28 mouse cellular contexts compared by ENCODE assay signal in genomic region chr13:94769155-94769470, GRCm38 (mm10). TPM values are rescaled to one million over a fixed set of nuclear protein-coding genes. Genes with fewer than 3 reads are reported as not detected.
DNase-seq lines count a peak whose midpoint lies in the region; ATAC-seq lines count a peak whose summit lies in the region.
"Had no signal": no experiment of that assay in that cellular context is flagged by ENCODE, and none has a peak within 500 bp of the region (broad histone marks: within the 10 kb centered on the region; RNA-seq: fewer than 3 reads in every experiment).

No protein-coding gene starts in this region.

- H3K4me2 ChIP-seq in heart, embryonic 16.5 days (ENCODE audit: low read depth, low read length): 0 out of 2 replicates have a peak overlapping the region, but pooled peaks have one; percentile 3
- H3K4me2 ChIP-seq in intestine, embryonic 14.5 days (ENCODE audit: low read length): no peak overlapping the region
- H3K4me2 ChIP-seq in stomach, embryonic 14.5 days (replicated peaks; ENCODE audit: low read depth, low read length): no peak overlapping the region
- no peak overlapping the region for H3K4me2 ChIP-seq in hindbrain, embryonic 11.5 days (replicated peaks; ENCODE audit: low read depth, low read length)
- H3K4me2 ChIP-seq: hindbrain, embryonic 14.5 days; limb, embryonic 13.5 days; liver, embryonic 15.5 days; neural tube, embryonic 13.5 days had no signal

- peak; percentile 73; the same call in 1 of the 2 replicates for ATAC-seq in heart, embryonic 16.5 days (replicated peaks; ENCODE audit: extremely low read depth, insufficient read depth, low FRiP score)
- peak; percentile 85 for ATAC-seq in intestine, embryonic 14.5 days (replicated peaks; ENCODE audit: low FRiP score, low TSS enrichment, low read depth)
- peak; percentile 49; the same call in 1 of the 2 replicates for ATAC-seq in stomach, embryonic 14.5 days (ENCODE audit: insufficient number of reproducible peaks, insufficient read depth, low FRiP score, low read depth)
- ATAC-seq in hindbrain, embryonic 11.5 days (ENCODE audit: low FRiP score): no peak
- ATAC-seq: CD4-positive, CD25-positive, alpha-beta regulatory T cell, adult 4 months; forebrain, embryonic 16.5 days; inflammation-experienced regulatory T-cells, adult 6 months; lung, postnatal 0 days; midbrain, embryonic 16.5 days had no signal

- peak overlapping the region; percentile 68 for H3K27ac ChIP-seq in heart, embryonic 10.5 days
- H3K27ac ChIP-seq in heart, embryonic 16.5 days (ENCODE audit: low read length): peak overlapping the region; percentile 56
- H3K27ac ChIP-seq in intestine, embryonic 14.5 days (ENCODE audit: low read depth): peak overlapping the region; percentile 51
- H3K27ac ChIP-seq in stomach, embryonic 14.5 days (ENCODE audit: low read length): no peak overlapping the region
- H3K27ac ChIP-seq in hindbrain, embryonic 11.5 days (ENCODE audit: low read depth, low read length): no peak overlapping the region
- H3K27ac ChIP-seq: forebrain, embryonic 10.5 days; hindbrain, embryonic 14.5 days; limb, embryonic 13.5 days; liver, embryonic 15.5 days; macrophage; midbrain, embryonic 10.5 days; neural tube, embryonic 13.5 days had no signal

- H3K9ac ChIP-seq in heart, embryonic 16.5 days (ENCODE audit: low read length): no peak overlapping the region
- H3K9ac ChIP-seq in intestine, embryonic 14.5 days (ENCODE audit: low read length): no peak overlapping the region
- no peak overlapping the region for H3K9ac ChIP-seq in stomach, embryonic 14.5 days (replicated peaks; ENCODE audit: low read depth, low read length)
- no peak overlapping the region for H3K9ac ChIP-seq in hindbrain, embryonic 11.5 days (ENCODE audit: low read depth, low read length)
- H3K9ac ChIP-seq: hindbrain, embryonic 14.5 days; limb, embryonic 13.5 days; liver, embryonic 15.5 days; neural tube, embryonic 13.5 days had no signal

- no peaks in the 10 kb centered on the region for H3K27me3 ChIP-seq in heart, embryonic 10.5 days (ENCODE audit: insufficient read depth, poor library complexity, severe bottlenecking)
- H3K27me3 ChIP-seq in heart, embryonic 16.5 days (ENCODE audit: control insufficient read depth, insufficient read depth, low read length): no peaks in the 10 kb centered on the region
- no peaks in the 10 kb centered on the region for H3K27me3 ChIP-seq in intestine, embryonic 14.5 days (replicated peaks; ENCODE audit: control insufficient read depth, insufficient read depth, low read length)
- H3K27me3 ChIP-seq in stomach, embryonic 14.5 days (ENCODE audit: control insufficient read depth, insufficient read depth, low read length): no peaks in the 10 kb centered on the region
- H3K27me3 ChIP-seq in hindbrain, embryonic 11.5 days (ENCODE audit: control insufficient read depth, insufficient read depth, low read length): no peaks in the 10 kb centered on the region
- H3K27me3 ChIP-seq: limb, embryonic 13.5 days; liver, embryonic 15.5 days; neural tube, embryonic 13.5 days had no signal

- intact Hi-C loops in heart, postnatal 36 days (cut with DNase I): no loop called here

- H3K9me3 ChIP-seq in heart, embryonic 10.5 days: no peaks in the 10 kb centered on the region
- H3K9me3 ChIP-seq in heart, embryonic 16.5 days (replicated peaks; ENCODE audit: control insufficient read depth, low read length): no peaks in the 10 kb centered on the region
- no peaks in the 10 kb centered on the region for H3K9me3 ChIP-seq in intestine, embryonic 14.5 days (ENCODE audit: control insufficient read depth, low read length)
- no peaks in the 10 kb centered on the region for H3K9me3 ChIP-seq in stomach, embryonic 14.5 days (ENCODE audit: control insufficient read depth, low read depth, low read length)
- no peaks in the 10 kb centered on the region for H3K9me3 ChIP-seq in hindbrain, embryonic 11.5 days (ENCODE audit: control insufficient read depth, low read length)
- H3K9me3 ChIP-seq: forebrain, embryonic 10.5 days; limb, embryonic 13.5 days; liver, embryonic 15.5 days; midbrain, embryonic 10.5 days; neural tube, embryonic 13.5 days had no signal

- WGBS in heart, embryonic 10.5 days: 18% methylated on average over 6 of the region's 6 CpGs
- WGBS in heart, embryonic 16.5 days: 23% methylated on average over 6 of the region's 6 CpGs
- whole genome bisulfite sequencing in intestine, embryonic 14.5 days: 52% methylated on average over 6 of the region's 6 CpGs
- WGBS in stomach, embryonic 14.5 days: 49% methylated on average over 6 of the region's 6 CpGs
- 68% methylated on average over 6 of the region's 6 CpGs for WGBS in hindbrain, embryonic 11.5 days

- H3K36me3 ChIP-seq in heart, embryonic 10.5 days: no peaks in the 10 kb centered on the region
- no peaks in the 10 kb centered on the region for H3K36me3 ChIP-seq in heart, embryonic 16.5 days (ENCODE audit: control insufficient read depth, insufficient read depth)
- H3K36me3 ChIP-seq in intestine, embryonic 14.5 days (ENCODE audit: control insufficient read depth, insufficient read depth, low read length): no peaks in the 10 kb centered on the region
- no peaks in the 10 kb centered on the region for H3K36me3 ChIP-seq in stomach, embryonic 14.5 days (ENCODE audit: control insufficient read depth, insufficient read depth, low read length)
- no peaks in the 10 kb centered on the region for H3K36me3 ChIP-seq in hindbrain, embryonic 11.5 days (ENCODE audit: control insufficient read depth, insufficient read depth, low read length)
- H3K36me3 ChIP-seq: forebrain, embryonic 10.5 days; limb, embryonic 13.5 days; liver, embryonic 15.5 days; midbrain, embryonic 10.5 days; neural tube, embryonic 13.5 days had no signal

- peak overlapping the region; percentile 30; the same call in 1 of the 2 replicates for H3K4me3 ChIP-seq in heart, embryonic 10.5 days
- H3K4me3 ChIP-seq in heart, embryonic 16.5 days (ENCODE audit: low read length): no peak overlapping the region
- H3K4me3 ChIP-seq in intestine, embryonic 14.5 days (ENCODE audit: low read depth, low read length): no peak overlapping the region
- no peak overlapping the region for H3K4me3 ChIP-seq in stomach, embryonic 14.5 days (ENCODE audit: low read depth, low read length)
- no peak overlapping the region for H3K4me3 ChIP-seq in hindbrain, embryonic 11.5 days (ENCODE audit: low read depth, low read length)
- H3K4me3 ChIP-seq: forebrain, embryonic 10.5 days; limb, embryonic 13.5 days; liver, embryonic 15.5 days; midbrain, embryonic 10.5 days; myocyte; neural tube, embryonic 13.5 days had no signal

- peak; percentile 80 for DNase-seq in heart, embryonic 10.5 days (ENCODE audit: low spot score)
- no peak for DNase-seq in heart, postnatal 36 days
- no peak for DNase-seq in heart, postnatal 4 days
- peak; percentile 55 for DNase-seq in intestine, embryonic 14.5 days (ENCODE audit: low spot score)
- no peak for DNase-seq in hindbrain, embryonic 11.5 days (ENCODE audit: low spot score)
- DNase-seq: adrenal gland, postnatal 25 days; cerebellum, adult 8-10 months; cerebellum, postnatal 36 days; gastrocnemius, postnatal 14 days; kidney, postnatal 25 days; layer of hippocampus, postnatal 36 days; right cerebral cortex, adult 18-20 months; right cerebral cortex, postnatal 4 days had no signal

- peaks cover 18% of the 10 kb centered on the region for H3K4me1 ChIP-seq in heart, embryonic 10.5 days
- H3K4me1 ChIP-seq in heart, embryonic 16.5 days (ENCODE audit: control insufficient read depth, insufficient read depth, low read length): peaks cover 6% of the 10 kb centered on the region; the same call in 1 of the 2 replicates
- H3K4me1 ChIP-seq in intestine, embryonic 14.5 days (replicated peaks; ENCODE audit: control insufficient read depth, insufficient read depth, low read length): no peaks in the 10 kb centered on the region
- no peaks in the 10 kb centered on the region for H3K4me1 ChIP-seq in stomach, embryonic 14.5 days (ENCODE audit: control insufficient read depth, insufficient read depth, low read length)
- no peaks in the 10 kb centered on the region for H3K4me1 ChIP-seq in hindbrain, embryonic 11.5 days (replicated peaks; ENCODE audit: control insufficient read depth, insufficient read depth, low read length)
- H3K4me1 ChIP-seq: liver, embryonic 15.5 days; neural tube, embryonic 13.5 days had no signal

RNA-seq across cellular contexts. Expression of gene Tbca, which starts 19.6 kb away (rescaled TPM):
- 222 and 226 TPM in 2 replicates for polyA plus RNA-seq in heart, embryonic 10.5 days (2016; fragmentation: Nextera tagmentation; extraction: Ambion mirVana)
- total RNA-seq in heart, postnatal 36 days (2021): 100 to 1,000 TPM; 125 to 127 TPM
- 178 and 205 TPM in 2 replicates for polyA plus RNA-seq in heart, embryonic 16.5 days (2015; fragmentation: Nextera tagmentation; extraction: Ambion mirVana)
- total RNA-seq in heart, postnatal 4 days (2021): 100 to 1,000 TPM; 205 to 216 TPM
- 245 and 246 TPM in 2 replicates for polyA plus RNA-seq in intestine, embryonic 14.5 days (2014; fragmentation: Nextera tagmentation; extraction: Ambion mirVana)
- 251 and 266 TPM in 2 replicates for polyA plus RNA-seq in stomach, embryonic 14.5 days (2014; fragmentation: Nextera tagmentation; extraction: Ambion mirVana)
- 228 and 234 TPM in 2 replicates for polyA plus RNA-seq in hindbrain, embryonic 11.5 days (2014; fragmentation: Nextera tagmentation; extraction: Ambion mirVana)

Comparison
In these comparisons a context has a peak if more than half of its experiments do, and no peak if none do; other contexts are left out.
1. DNase-seq: peak in heart, embryonic 10.5 days (single experiment) and intestine, embryonic 14.5 days (single experiment); none in heart, postnatal 36 days (0 of 2), heart, postnatal 4 days (single experiment) and hindbrain, embryonic 11.5 days (single experiment).
2. H3K27ac ChIP-seq: peak in heart, embryonic 10.5 days (single experiment), heart, embryonic 16.5 days (single experiment) and intestine, embryonic 14.5 days (single experiment); none in stomach, embryonic 14.5 days (single experiment) and hindbrain, embryonic 11.5 days (single experiment).